Mouse (Mus musculus) adrenal gland, adult (tissue): ENCODE measurements around the gene Hsf2bp.

ENCODE experiments used
- DNase-seq, 2 experiments: peaks; one replicate each; pipeline ENCODE4 v3.0.0; 2022 to 2023; ENCODE audit warnings: low spot score in 1 of 2; ENCODE audit not compliant: inconsistent age in 2 of 2

The Hsf2bp gene

GRCm38 (mm10) chr17:32034322-32034721 is 1.8 kb downstream of the Hsf2bp start:
- DNase-seq = no peak

- no peak for DNase-seq
Measured at GRCm38 (mm10) chr17:32031684-32032083, 4.5 kb downstream of the Hsf2bp start.

- DNase-seq = peak; percentile 68 to 73
Measured at GRCm38 (mm10) chr17:32028301-32028700, 7.8 kb downstream of the Hsf2bp start.

- peak; percentile 35 to 79 for DNase-seq
Measured at GRCm38 (mm10) chr17:32027666-32028065, 8.5 kb downstream of the Hsf2bp start.

GRCm38 (mm10) chr17:32025386-32025785 is 10.8 kb downstream of the Hsf2bp start:
- DNase-seq = peak; percentile 70 to 89

GRCm38 (mm10) chr17:32024671-32025073 is 11.5 kb downstream of the Hsf2bp start:
- peak in 1 of 2 experiments; percentile 63 for DNase-seq

GRCm38 (mm10) chr17:32023088-32023487 is 13.1 kb downstream of the Hsf2bp start:
- peak; percentile 31 to 39 for DNase-seq

- no peak for DNase-seq
Measured at GRCm38 (mm10) chr17:32022551-32022950, 13.6 kb downstream of the Hsf2bp start.

- DNase-seq = no peak
Measured at GRCm38 (mm10) chr17:32021981-32022380, 14.2 kb downstream of the Hsf2bp start.

GRCm38 (mm10) chr17:32018127-32018894 is 17.8 kb downstream of the Hsf2bp start:
- DNase-seq = no peak

- no peak for DNase-seq
Measured at GRCm38 (mm10) chr17:32016481-32016880, 19.7 kb downstream of the Hsf2bp start.

GRCm38 (mm10) chr17:32013659-32014058 is 22.5 kb downstream of the Hsf2bp start:
- DNase-seq = no peak

GRCm38 (mm10) chr17:32012254-32012653 is 23.9 kb downstream of the Hsf2bp start:
- DNase-seq = no peak

GRCm38 (mm10) chr17:32011694-32012093 is 24.5 kb downstream of the Hsf2bp start:
- no peak for DNase-seq

GRCm38 (mm10) chr17:32006800-32007199 is 29.3 kb downstream of the Hsf2bp start:
- no peak for DNase-seq

GRCm38 (mm10) chr17:32003251-32003650 is 32.9 kb downstream of the Hsf2bp start:
- DNase-seq = no peak

- DNase-seq = no peak
Measured at GRCm38 (mm10) chr17:31998351-31998750, 37.8 kb downstream of the Hsf2bp start.

- no peak for DNase-seq
Measured at GRCm38 (mm10) chr17:31996331-31996730, 39.8 kb downstream of the Hsf2bp start.

GRCm38 (mm10) chr17:31995784-31996183 is 40.4 kb downstream of the Hsf2bp start:
- no peak for DNase-seq

- peak in 1 of 2 experiments; percentile 59 for DNase-seq
Measured at GRCm38 (mm10) chr17:31994132-31994531, 42.0 kb downstream of the Hsf2bp start.

- DNase-seq = no peak
Measured at GRCm38 (mm10) chr17:31993354-31993753, 42.8 kb downstream of the Hsf2bp start.

- no peak for DNase-seq
Measured at GRCm38 (mm10) chr17:31992004-31992403, 44.1 kb downstream of the Hsf2bp start.

GRCm38 (mm10) chr17:31989035-31989434 is 47.1 kb downstream of the Hsf2bp start:
- DNase-seq = no peak
